Mouse (Mus musculus) urinary bladder, adult 18-20 months (tissue): ENCODE data around the gene Olfr1477.
"Not testable (repeated sequence)": the region's sequence is repeated elsewhere in the genome, so short reads cannot be mapped to it uniquely, and the experiment has no call there.

ENCODE experiments used
- DNase-seq, 2 experiments: peaks; one replicate each; pipeline ENCODE4 v3.0.0; 2022; ENCODE audit warnings: low spot score in 2 of 2, mixed read lengths in 2 of 2

The Olfr1477 gene

DNA sequence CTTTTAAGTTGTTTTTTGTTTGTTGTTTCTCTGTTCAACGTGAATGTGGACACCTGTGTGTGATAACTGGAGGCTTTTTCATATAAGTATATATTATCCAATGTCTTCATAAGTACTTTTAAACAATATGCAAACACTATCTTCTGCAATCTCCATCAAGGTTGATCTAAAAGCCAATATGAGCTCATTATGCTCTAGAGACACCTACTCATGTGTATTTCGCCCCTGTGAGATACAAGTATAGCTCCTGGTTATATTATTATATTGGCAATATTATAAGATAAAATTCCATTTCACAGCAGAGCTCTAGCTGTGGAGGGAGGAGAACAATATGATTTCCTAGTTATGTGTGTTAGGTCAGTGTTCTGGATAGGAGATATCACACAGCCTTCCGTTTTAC lies at the start of gene Olfr1477:
Gene Olfr1477 (plus strand): TSS at position 301 of the 400 bp plus-strand sequence.
- no peak for DNase-seq

DNA sequence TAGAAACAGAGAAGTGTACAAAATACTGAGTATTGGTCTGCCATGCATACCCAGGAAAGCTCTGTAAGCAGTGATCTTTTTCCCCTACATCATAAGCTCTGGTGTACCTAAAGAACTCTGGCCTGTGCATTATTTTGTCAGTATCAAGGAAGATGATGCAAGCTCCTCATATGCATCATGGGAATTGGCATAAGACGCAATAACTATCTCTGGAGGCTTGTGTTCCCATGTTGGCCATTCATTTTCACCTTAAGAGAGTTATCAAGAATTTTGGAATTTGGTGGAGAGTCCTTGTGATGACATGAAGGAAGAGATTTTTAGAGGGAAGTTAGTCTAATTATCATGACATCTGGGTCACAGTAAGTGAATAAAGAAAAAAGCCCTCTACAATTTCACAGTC lies 44.4 kb upstream of the Olfr1477 start, which contains the start of gene Olfr1472:
Gene Olfr1472 (minus strand): TSS at position 101 of the 400 bp plus-strand sequence.
- DNase-seq: no peak

DNA sequence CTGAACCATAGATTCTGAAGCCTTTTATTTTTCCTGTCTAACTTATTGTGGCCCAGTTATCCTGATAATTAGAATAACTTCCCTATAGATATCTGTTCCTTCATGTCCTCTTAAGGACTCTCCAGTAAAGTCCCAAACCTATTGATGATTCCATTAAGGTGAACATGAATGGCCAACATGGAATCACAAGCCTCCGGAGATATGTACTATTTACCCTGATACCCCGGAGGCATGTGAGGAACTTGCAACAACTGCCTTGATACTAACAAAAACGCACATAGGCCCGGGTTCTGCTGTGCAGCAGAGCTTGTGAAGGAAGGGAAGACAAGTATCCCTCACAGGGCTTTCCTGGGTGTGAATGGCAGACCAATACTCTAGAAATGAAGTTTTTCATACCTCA lies 31.1 kb upstream of the Olfr1477 start, which contains the start of gene Olfr1474:
Gene Olfr1474 (plus strand): TSS at position 301 of the 400 bp plus-strand sequence.
- not testable (repeated sequence) for DNase-seq

DNA sequence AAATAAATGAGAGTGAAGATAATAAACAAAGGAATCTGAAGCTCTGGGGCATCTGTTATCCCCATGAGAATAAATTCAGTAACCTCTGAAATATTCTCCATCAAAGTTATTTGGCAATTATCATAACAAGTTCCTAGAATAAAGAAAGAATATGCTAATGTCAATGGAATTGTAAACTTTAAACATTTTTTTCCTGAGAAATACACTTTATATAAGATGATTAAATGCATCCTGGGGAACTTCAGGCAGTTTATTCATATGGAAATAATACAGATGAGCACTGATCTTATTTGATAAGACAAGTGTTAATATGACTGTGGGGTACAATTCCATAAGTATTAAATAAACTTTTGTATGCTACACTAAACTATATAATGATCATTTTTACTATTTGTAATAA lies 20.2 kb upstream of the Olfr1477 start, which contains the start of gene Olfr1475:
Gene Olfr1475 (minus strand): TSS at position 101 of the 400 bp plus-strand sequence.
- DNase-seq: no peak

DNA sequence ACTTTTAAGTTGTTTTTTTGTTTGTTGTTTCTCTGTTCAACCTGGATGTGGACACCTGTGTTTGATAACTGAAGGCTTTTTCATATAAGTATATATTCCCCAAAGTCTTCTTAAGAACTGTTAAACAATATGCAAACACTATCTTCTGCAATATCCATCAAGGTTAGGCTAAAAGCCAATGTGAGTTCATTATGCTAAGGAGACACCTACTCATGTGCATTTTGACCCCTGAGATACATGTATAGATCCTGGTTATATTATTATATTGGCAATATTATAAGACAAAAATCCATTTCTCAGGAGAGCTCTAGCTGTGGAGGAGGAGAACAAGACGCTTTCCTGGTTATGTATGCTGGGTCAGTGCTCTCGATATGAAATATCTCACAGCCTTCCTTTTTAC lies 27.3 kb downstream of the Olfr1477 start, which contains the start of gene Olfr1480:
Gene Olfr1480 (plus strand): TSS at position 301 of the 400 bp plus-strand sequence.
- DNase-seq: no peak
